ENCODE assay signal across 13 mouse cellular contexts in the genomic region with DNA sequence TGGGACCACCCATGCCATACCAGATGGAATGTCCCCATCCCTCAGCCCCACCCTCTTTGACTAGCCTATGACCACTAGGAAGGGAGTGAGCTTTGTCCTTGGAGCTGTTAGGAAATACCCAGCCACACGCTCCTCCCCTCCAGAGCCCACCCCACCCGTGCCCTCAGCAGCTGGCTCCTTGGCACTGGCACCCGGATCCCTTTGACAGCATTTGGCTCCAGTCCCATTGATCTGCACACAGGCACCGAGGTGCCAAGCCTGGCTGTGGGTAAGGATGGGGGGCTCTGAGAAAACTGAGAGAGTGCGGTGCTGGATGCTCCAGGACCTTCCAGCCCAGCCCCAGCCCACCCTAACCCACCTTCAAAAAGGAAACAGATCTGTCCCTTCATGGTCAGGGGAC. TPM values are rescaled to one million over a fixed set of nuclear protein-coding genes. Genes with fewer than 3 reads are reported as not detected.
DNase-seq lines count a peak whose midpoint lies in the region; ATAC-seq lines count a peak whose summit lies in the region.
"Had no signal": no experiment of that assay in that cellular context is flagged by ENCODE, and none has a peak within 500 bp of the region (broad histone marks: within the 10 kb centered on the region; RNA-seq: fewer than 3 reads in every experiment).

No protein-coding gene starts in this region.

- peaks cover 52% of the 10 kb centered on the region for H3K4me1 ChIP-seq in forebrain, embryonic 14.5 days (ENCODE audit: control insufficient read depth, insufficient read depth, low read length)

- ATAC-seq in forebrain, embryonic 14.5 days, result peak; percentile 89
- ATAC-seq: inflammation-experienced regulatory T-cells, adult 6 months had no signal

- DNase-seq in layer of hippocampus, adult 9-11 months, result peak; percentile 38
- no peak for DNase-seq in layer of hippocampus, adult 9-10 months (ENCODE audit: low spot score)
- DNase-seq in right cerebral cortex, postnatal 14 days, result peak; percentile 38
- no peak for DNase-seq in right cerebral cortex, postnatal 25 days
- DNase-seq in forebrain, embryonic 14.5 days (ENCODE audit: low spot score), result peak; percentile 94
- DNase-seq in retina, embryonic 14.5 days (ENCODE audit: low spot score), result no peak
- DNase-seq in Muller cell, postnatal 12 days (ENCODE audit: inconsistent ontology term), result no peak
- DNase-seq: gastrocnemius, postnatal 36 days; thymus, postnatal 4 days had no signal

- WGBS in forebrain, embryonic 14.5 days, result 16% methylated on average over 5 of the region's 5 CpGs

- H3K36me3 ChIP-seq in forebrain, embryonic 14.5 days (ENCODE audit: control insufficient read depth, insufficient read depth, low read length), result no peaks in the 10 kb centered on the region
- H3K36me3 ChIP-seq: embryonic facial prominence, embryonic 12.5 days; limb, embryonic 12.5 days; midbrain, embryonic 12.5 days had no signal

- peak overlapping the region; percentile 86 for H3K27ac ChIP-seq in forebrain, embryonic 14.5 days (ENCODE audit: low read depth, low read length)
- H3K27ac ChIP-seq: embryonic facial prominence, embryonic 12.5 days; limb, embryonic 12.5 days; midbrain, embryonic 12.5 days had no signal

- no peaks in the 10 kb centered on the region for H3K27me3 ChIP-seq in forebrain, embryonic 14.5 days (replicated peaks; ENCODE audit: control insufficient read depth, insufficient read depth, low read length)

- peak overlapping the region; percentile 18; the same call in 1 of the 2 replicates for H3K4me3 ChIP-seq in forebrain, embryonic 14.5 days (ENCODE audit: low read depth, low read length)
- H3K4me3 ChIP-seq: embryonic facial prominence, embryonic 12.5 days; limb, embryonic 12.5 days; midbrain, embryonic 12.5 days had no signal

- peak overlapping the region; percentile 40 for H3K9ac ChIP-seq in forebrain, embryonic 14.5 days (ENCODE audit: low read length)
- H3K9ac ChIP-seq: embryonic facial prominence, embryonic 12.5 days; limb, embryonic 12.5 days; midbrain, embryonic 12.5 days had no signal

- no peaks in the 10 kb centered on the region for H3K9me3 ChIP-seq in forebrain, embryonic 14.5 days (replicated peaks; ENCODE audit: control insufficient read depth, low read length)
- H3K9me3 ChIP-seq: embryonic facial prominence, embryonic 12.5 days; limb, embryonic 12.5 days; midbrain, embryonic 12.5 days had no signal

- peak overlapping the region; percentile 43 for H3K4me2 ChIP-seq in forebrain, embryonic 14.5 days (ENCODE audit: low read length)
- H3K4me2 ChIP-seq: embryonic facial prominence, embryonic 12.5 days; limb, embryonic 12.5 days; midbrain, embryonic 12.5 days had no signal

RNA-seq across cellular contexts. Expression of gene Acsf3, which starts 23.9 kb away (rescaled TPM):
- 13.7 and 15.8 TPM in 2 replicates for polyA plus RNA-seq in forebrain, embryonic 14.5 days (2014; fragmentation: Nextera tagmentation; extraction: Ambion mirVana)

RNA-seq across cellular contexts. Expression of gene Cbfa2t3, which starts 52.4 kb away (rescaled TPM):
- 10.4 and 11.5 TPM in 2 replicates for polyA plus RNA-seq in forebrain, embryonic 14.5 days (2014; fragmentation: Nextera tagmentation; extraction: Ambion mirVana)

Comparison
In these comparisons a context has a peak if more than half of its experiments do, and no peak if none do; other contexts are left out.
1. DNase-seq: peak in layer of hippocampus, adult 9-11 months (single experiment), right cerebral cortex, postnatal 14 days (single experiment) and forebrain, embryonic 14.5 days (single experiment); none in layer of hippocampus, adult 9-10 months (single experiment), right cerebral cortex, postnatal 25 days (single experiment), retina, embryonic 14.5 days (single experiment) and Muller cell, postnatal 12 days (single experiment).